Mouse (Mus musculus): Measurements from ENCODE around the gene Rgs8. TPM values are rescaled to one million over a fixed set of nuclear protein-coding genes. Genes with fewer than 3 reads are reported as not detected.
A peak's percentile ranks its signal among the peaks of the same experiment; 100 is the strongest.

The Rgs8 gene
- polyA plus RNA-seq, 1 experiment from 2014 or later, result 9.8 TPM

DNA sequence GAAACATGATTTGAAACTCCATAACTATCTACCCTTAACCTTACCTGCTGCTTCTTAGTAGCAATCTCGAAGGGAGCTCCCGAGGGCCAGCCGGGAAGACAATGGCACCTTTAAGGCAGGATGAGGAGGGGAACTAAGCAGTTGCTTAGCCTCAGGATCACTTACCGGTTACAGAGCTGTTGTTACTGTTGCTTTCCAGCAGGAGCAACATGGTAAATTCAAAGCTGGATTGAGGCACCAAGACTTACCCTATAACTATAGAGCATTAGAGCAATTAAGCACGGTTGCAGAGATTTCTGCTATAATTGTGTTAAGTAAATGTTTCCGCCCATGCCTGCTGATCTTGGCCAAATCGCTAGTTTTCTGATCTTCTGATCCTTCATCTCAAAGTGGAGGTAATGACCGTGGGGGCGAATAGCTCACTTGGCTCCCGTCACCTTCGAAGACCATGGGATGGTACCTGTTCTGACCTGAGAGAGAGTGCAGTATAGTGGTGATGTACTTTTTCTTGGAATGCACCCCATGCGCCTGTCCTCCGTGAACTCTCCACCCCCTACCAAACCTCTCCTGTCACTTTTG lies 86.7 kb downstream of the Rgs8 start:
- no peak overlapping the region for H3K27ac ChIP-seq (ENCODE audit: low read depth, low read length)
- H3K36me3 ChIP-seq (ENCODE audit: control insufficient read depth, insufficient read depth, low read length), result no peaks in the 10 kb centered on the region
- H3K9ac ChIP-seq (ENCODE audit: low read length), result no peak overlapping the region
- H3K4me1 ChIP-seq (ENCODE audit: control insufficient read depth, insufficient read depth, low read length), result peaks cover 23% of the 10 kb centered on the region
- 19% methylated on average over 13 of the region's 13 CpGs for WGBS
- no peak for DNase-seq (ENCODE audit: low spot score)
- H3K4me2 ChIP-seq (ENCODE audit: low read depth), result peak overlapping the region; percentile 76
- peaks cover 3% of the 10 kb centered on the region for H3K27me3 ChIP-seq (ENCODE audit: control insufficient read depth, insufficient read depth, low read length)
- peak overlapping the region; percentile 40 for H3K4me3 ChIP-seq (ENCODE audit: low read depth, low read length)
- H3K9me3 ChIP-seq (ENCODE audit: control insufficient read depth, low read length), result no peaks in the 10 kb centered on the region
- ATAC-seq (ENCODE audit: insufficient read depth, low FRiP score, low TSS enrichment), result 0 out of 2 replicates have a peak, but pooled peaks have one; percentile 12

DNA sequence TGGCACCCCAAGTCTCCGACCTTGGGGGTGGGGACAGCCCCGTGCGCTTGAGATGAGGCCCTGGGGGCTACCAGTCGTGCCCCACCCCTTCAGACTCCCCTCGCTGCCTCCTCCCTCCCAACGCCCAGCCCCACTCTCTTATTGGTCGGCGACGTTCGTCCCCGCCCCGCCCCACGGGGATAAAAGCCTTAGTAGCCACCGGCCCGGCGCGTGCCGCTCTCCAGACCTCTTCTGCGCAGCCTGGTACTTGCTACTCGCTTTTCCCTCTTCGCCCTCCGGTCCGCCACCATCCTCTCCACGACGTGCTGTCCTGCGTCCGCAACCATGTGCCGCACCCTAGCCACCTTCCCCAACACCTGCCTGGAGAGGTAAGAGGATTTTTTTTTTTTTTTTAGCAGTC lies 87.3 kb downstream of the Rgs8 start, which contains the start of gene Rgs16:
TSS of gene Rgs16 (plus strand) at position 205 of the 400 bp plus-strand sequence.
- H3K9ac ChIP-seq (ENCODE audit: low read length), result peak within 1 kb of the TSS; percentile 62
- under 1% methylated on average over 27 of the region's 28 CpGs for WGBS
- no peaks in the 10 kb centered on the region for H3K9me3 ChIP-seq (ENCODE audit: control insufficient read depth, low read length)
- DNase-seq (ENCODE audit: low spot score) (peak; percentile 88), ATAC-seq (ENCODE audit: insufficient read depth, low FRiP score, low TSS enrichment) (peak; percentile 76)
- H3K27me3 ChIP-seq (ENCODE audit: control insufficient read depth, insufficient read depth, low read length), result peaks cover 3% of the 10 kb centered on the region
- no peak within 1 kb of the TSS for H3K27ac ChIP-seq (ENCODE audit: low read depth, low read length)
- H3K4me3 ChIP-seq (ENCODE audit: low read depth, low read length), result peak within 1 kb of the TSS; percentile 40
- H3K36me3 ChIP-seq (ENCODE audit: control insufficient read depth, insufficient read depth, low read length), result no peaks in the 10 kb centered on the region
- peak within 1 kb of the TSS; percentile 76 for H3K4me2 ChIP-seq (ENCODE audit: low read depth)
- H3K4me1 ChIP-seq (ENCODE audit: control insufficient read depth, insufficient read depth, low read length), result peaks cover 23% of the 10 kb centered on the region

DNA sequence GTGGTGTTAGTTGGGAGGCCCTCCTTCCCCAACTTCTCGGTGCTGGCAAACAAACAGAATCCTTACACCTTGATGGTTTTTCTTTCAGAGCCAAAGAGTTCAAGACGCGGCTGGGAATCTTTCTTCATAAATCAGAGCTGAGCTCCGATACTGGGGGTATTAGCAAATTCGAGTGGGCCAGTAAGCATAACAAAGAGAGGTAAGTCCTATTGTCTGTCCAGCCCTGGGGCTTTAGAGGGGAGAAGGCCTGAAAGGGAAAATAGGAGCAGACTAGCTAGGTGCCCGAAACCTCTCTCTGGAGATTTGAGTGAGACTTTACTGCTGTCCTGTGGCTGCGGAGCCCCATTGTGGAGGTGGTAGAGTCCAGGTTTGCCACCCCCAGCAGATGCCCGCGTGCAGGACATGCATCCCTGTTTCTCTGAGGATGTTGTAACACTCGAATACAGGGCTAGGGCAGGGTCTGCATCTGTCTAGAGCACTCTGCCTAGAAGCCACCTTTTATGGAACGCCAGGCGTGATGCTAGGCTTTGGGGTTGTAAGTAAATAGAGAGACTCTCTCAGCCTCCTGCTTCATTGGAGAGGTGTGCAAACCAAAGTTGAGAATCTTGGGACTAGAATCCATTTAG lies 88.1 kb downstream of the Rgs8 start:
- WGBS, result 25% methylated on average over 12 of the region's 12 CpGs

DNA sequence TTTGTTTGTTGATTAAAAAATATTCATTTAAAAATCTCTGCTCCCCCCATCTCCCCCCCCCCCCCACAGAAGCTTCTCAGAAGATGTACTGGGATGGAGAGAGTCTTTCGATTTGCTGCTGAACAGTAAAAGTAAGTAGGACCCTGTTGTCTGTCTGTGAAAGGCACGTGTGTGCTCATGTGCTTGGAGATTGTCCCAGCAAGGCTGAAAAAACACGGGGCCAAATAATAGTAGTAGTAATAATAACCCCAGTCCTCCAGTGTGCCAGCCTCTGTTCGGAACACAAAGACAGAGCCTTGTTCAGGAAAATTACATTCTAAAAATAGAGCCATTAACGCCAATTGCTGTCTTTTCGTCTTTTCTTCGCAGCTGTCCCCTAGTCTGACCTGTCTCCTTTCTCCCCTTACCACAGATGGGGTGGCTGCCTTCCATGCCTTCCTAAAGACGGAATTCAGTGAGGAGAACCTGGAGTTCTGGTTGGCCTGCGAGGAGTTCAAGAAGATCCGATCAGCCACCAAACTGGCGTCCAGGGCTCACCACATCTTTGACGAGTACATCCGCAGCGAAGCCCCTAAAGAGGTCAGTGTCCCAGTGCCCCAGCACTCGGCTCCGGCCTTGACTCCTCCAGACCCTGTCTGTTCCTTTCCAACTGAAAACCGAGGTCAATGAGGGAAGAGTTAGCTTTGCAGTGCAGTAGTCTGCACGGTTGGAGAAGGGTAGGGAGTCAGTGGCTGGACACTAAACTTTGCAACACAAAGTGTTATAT lies 88.9 kb downstream of the Rgs8 start:
- Histone ChIP-seq H3K9ac (ENCODE audit: low read length) (peak overlapping the region; percentile 9; the same call in 1 of the 2 replicates), H3K27me3 (ENCODE audit: control insufficient read depth, insufficient read depth, low read length) (peaks cover 3% of the 10 kb centered on the region), H3K9me3 (ENCODE audit: control insufficient read depth, low read length) (no peaks in the 10 kb centered on the region), H3K36me3 (ENCODE audit: control insufficient read depth, insufficient read depth, low read length) (no peaks in the 10 kb centered on the region), H3K4me3 (ENCODE audit: low read depth, low read length) (peak overlapping the region; percentile 40), H3K4me2 (ENCODE audit: low read depth) (peak overlapping the region; percentile 76), H3K27ac (ENCODE audit: low read depth, low read length) (no peak overlapping the region), H3K4me1 (ENCODE audit: control insufficient read depth, insufficient read depth, low read length) (peaks cover 22% of the 10 kb centered on the region)
- WGBS, result 61% methylated on average over 18 of the region's 18 CpGs
- ATAC-seq (ENCODE audit: insufficient read depth, low FRiP score, low TSS enrichment) (no peak), DNase-seq (ENCODE audit: low spot score) (peak; percentile 12)

More for the DNA sequence above, 88.1 kb downstream of the Rgs8 start:
- no peaks in the 10 kb centered on the region for H3K9me3 ChIP-seq (ENCODE audit: control insufficient read depth, low read length)
- peak overlapping the region; percentile 40 for H3K4me3 ChIP-seq (ENCODE audit: low read depth, low read length)
- H3K4me1 ChIP-seq (ENCODE audit: control insufficient read depth, insufficient read depth, low read length), result peaks cover 23% of the 10 kb centered on the region
- no peak for ATAC-seq (ENCODE audit: insufficient read depth, low FRiP score, low TSS enrichment)
- no peaks in the 10 kb centered on the region for H3K36me3 ChIP-seq (ENCODE audit: control insufficient read depth, insufficient read depth, low read length)
- H3K4me2 ChIP-seq (ENCODE audit: low read depth), result peak overlapping the region; percentile 76
- H3K27me3 ChIP-seq (ENCODE audit: control insufficient read depth, insufficient read depth, low read length), result peaks cover 3% of the 10 kb centered on the region
- H3K27ac ChIP-seq (ENCODE audit: low read depth, low read length), result no peak overlapping the region
- H3K9ac ChIP-seq (ENCODE audit: low read length), result peak overlapping the region; percentile 62
- DNase-seq (ENCODE audit: low spot score), result peak; percentile 27

DNA sequence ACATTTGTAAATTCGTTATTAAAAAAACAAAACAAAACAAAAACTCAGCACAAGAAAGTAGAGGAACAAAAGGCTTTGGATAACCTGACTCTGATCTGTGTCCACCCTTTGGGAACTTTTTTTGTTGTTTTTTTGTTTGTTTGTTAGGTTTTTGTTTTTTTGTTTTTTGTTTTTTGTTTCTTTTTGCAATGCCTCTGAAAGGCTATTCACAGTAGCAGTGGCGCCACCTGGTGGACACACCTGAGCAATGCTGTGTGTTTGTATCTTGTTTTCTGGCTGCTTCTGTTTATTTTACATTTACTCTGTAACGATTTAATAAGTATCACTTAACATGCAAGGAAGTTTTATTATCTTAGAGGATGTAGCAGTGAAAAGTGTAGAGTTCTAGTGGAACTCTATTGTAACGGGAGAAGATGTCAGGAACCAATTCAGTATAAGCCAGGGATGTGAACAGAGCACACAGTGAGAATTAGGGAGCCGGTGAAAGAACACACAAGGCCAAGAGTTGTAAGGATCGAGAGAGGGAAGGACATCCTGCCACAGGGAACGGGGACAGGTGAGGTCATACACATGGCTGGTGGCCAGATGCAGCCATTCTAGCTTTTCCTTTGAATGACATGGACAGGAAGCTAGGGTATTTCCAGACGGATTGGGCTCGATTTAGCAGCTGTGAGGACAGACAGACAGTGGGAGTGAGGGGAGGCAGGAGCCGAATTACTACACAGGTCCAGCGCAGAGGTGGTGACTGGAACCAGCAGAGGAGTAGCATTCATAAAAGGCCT lies 89.7 kb downstream of the Rgs8 start:
- Histone ChIP-seq H3K4me1 (ENCODE audit: control insufficient read depth, insufficient read depth, low read length) (peaks cover 14% of the 10 kb centered on the region), H3K4me3 (ENCODE audit: low read depth, low read length) (no peak overlapping the region), H3K36me3 (ENCODE audit: control insufficient read depth, insufficient read depth, low read length) (no peaks in the 10 kb centered on the region), H3K27me3 (ENCODE audit: control insufficient read depth, insufficient read depth, low read length) (peaks cover 3% of the 10 kb centered on the region), H3K9ac (ENCODE audit: low read length) (no peak overlapping the region), H3K4me2 (ENCODE audit: low read depth) (peak overlapping the region; percentile 76), H3K9me3 (ENCODE audit: control insufficient read depth, low read length) (no peaks in the 10 kb centered on the region), H3K27ac (ENCODE audit: low read depth, low read length) (no peak overlapping the region)
- 66% methylated on average over 11 of the region's 11 CpGs for WGBS
- DNase-seq (ENCODE audit: low spot score) (peak; percentile 75), ATAC-seq (ENCODE audit: insufficient read depth, low FRiP score, low TSS enrichment) (no peak)

DNA sequence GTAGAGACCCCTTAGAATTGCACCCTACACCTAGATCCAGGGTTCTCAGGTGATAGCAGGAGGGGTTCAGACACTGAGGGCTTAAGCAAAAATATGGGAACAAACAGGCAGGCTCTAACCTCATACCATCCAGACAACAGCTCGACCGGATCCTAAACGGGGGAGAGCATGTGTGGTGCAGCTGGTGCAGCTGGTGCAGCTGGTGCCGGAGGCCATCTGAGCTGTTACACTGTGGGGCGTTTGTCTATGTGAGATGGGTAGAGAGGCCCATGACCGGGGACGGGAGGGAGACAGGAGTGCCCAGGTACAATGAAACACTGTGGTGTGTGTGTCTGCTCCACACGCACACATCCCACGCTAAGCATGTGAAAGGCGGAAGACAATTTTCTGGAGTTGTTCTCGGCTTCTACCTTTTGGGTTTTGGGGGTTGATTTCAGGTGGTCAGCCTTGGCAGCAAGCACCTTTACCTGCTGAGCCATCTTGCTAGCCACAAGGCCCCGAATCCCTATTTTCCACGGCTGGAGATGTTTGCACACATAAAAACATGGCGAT lies 93.4 kb downstream of the Rgs8 start:
- no peak overlapping the region for H3K4me2 ChIP-seq (ENCODE audit: low read depth)
- H3K4me3 ChIP-seq (ENCODE audit: low read depth, low read length), result no peak overlapping the region
- no peaks in the 10 kb centered on the region for H3K9me3 ChIP-seq (ENCODE audit: control insufficient read depth, low read length)
- peak; percentile 32; the same call in 1 of the 2 replicates for ATAC-seq (ENCODE audit: insufficient read depth, low FRiP score, low TSS enrichment)
- WGBS, result 73% methylated on average over 14 of the region's 14 CpGs
- peak; percentile 59 for DNase-seq (ENCODE audit: low spot score)
- no peak overlapping the region for H3K27ac ChIP-seq (ENCODE audit: low read depth, low read length)
- H3K27me3 ChIP-seq (ENCODE audit: control insufficient read depth, insufficient read depth, low read length), result no peaks in the 10 kb centered on the region
- no peak overlapping the region for H3K9ac ChIP-seq (ENCODE audit: low read length)
- peaks cover 9% of the 10 kb centered on the region for H3K4me1 ChIP-seq (ENCODE audit: control insufficient read depth, insufficient read depth, low read length)
- H3K36me3 ChIP-seq (ENCODE audit: control insufficient read depth, insufficient read depth, low read length), result no peaks in the 10 kb centered on the region

GRCm38 (mm10) chr1:153746728-153747127 lies 93.9 kb downstream of the Rgs8 start:
- Histone ChIP-seq H3K9me3 (ENCODE audit: control insufficient read depth, low read length) (no peaks in the 10 kb centered on the region), H3K27ac (ENCODE audit: low read depth, low read length) (no peak overlapping the region), H3K27me3 (ENCODE audit: control insufficient read depth, insufficient read depth, low read length) (no peaks in the 10 kb centered on the region), H3K4me3 (ENCODE audit: low read depth, low read length) (no peak overlapping the region), H3K9ac (ENCODE audit: low read length) (no peak overlapping the region), H3K36me3 (ENCODE audit: control insufficient read depth, insufficient read depth, low read length) (no peaks in the 10 kb centered on the region), H3K4me1 (ENCODE audit: control insufficient read depth, insufficient read depth, low read length) (peaks cover 8% of the 10 kb centered on the region; the same call in 1 of the 2 replicates), H3K4me2 (ENCODE audit: low read depth) (no peak overlapping the region)
- WGBS, result 5% methylated on average over 12 of the region's 12 CpGs
- DNase-seq (ENCODE audit: low spot score) (peak; percentile 81), ATAC-seq (ENCODE audit: insufficient read depth, low FRiP score, low TSS enrichment) (no peak)

All from neural tube, embryonic 11.5 days (tissue).